Mouse (Mus musculus) heart, postnatal 0 days (tissue): ENCODE measurements around the gene Stk38.

Experiments
- CTCF ChIP-seq: IDR thresholded peaks from 2 replicates; pipeline ENCODE4 v1.5.1; 2016; ENCODE audit warnings: antibody characterized with exemption, control low read depth, low read depth
- EP300 ChIP-seq: IDR thresholded peaks from 2 replicates; pipeline ENCODE4 v1.6.1; 2016; ENCODE audit warnings: antibody characterized with exemption, low read depth

DNA sequence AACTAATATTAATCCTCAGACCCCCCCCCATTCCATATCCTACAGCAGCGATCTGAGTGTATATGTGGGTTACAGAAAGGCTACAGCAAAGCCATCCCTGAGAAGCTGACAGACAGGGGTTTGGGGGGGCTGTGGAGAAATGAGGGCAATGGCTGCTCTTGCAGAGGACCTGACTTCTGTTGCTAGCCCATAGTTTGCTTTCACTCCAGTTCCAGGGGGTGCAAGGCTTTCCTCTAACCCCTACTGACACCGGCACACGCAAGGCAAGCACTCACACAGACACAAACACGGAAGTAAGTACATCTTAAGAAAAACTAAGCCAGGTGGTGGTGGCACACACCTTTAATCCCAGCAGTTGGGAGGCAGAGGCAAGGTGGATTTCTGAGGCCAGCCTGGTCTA lies 78.4 kb downstream of the Stk38 start:
- no peak for TF ChIP-seq EP300
- no peak for TF ChIP-seq CTCF
